Mouse (Mus musculus) limb, embryonic 12.5 days (tissue): Measurements from ENCODE around the gene Cyfip2. TPM values are rescaled to one million over a fixed set of nuclear protein-coding genes. Genes with fewer than 3 reads are reported as not detected.

Experiments
- ATAC-seq: fragments of 200-750 bp; cut with Nextera tagmentation; 2 replicates; pipeline ENCODE4 v1.8.0; 2017; ENCODE audit warnings: low read depth, moderate TSS enrichment; ENCODE audit not compliant: insufficient number of reproducible peaks, insufficient read depth, low FRiP score, low TSS enrichment
- H3K27ac ChIP-seq: fragments of 300-500 bp; sonication (generic); 2 replicates; pipeline ENCODE4 v1.5.1; 2016; ENCODE audit warnings: mild to moderate bottlenecking, moderate library complexity
- H3K27me3 ChIP-seq: fragments of 300-500 bp; sonication (generic); 2 replicates; pipeline ENCODE4 v1.6.1; 2016; ENCODE audit warnings: mild to moderate bottlenecking, moderate library complexity
- H3K36me3 ChIP-seq: fragments of 300-500 bp; sonication (generic); 2 replicates; pipeline ENCODE4 v1.6.1; 2016; ENCODE audit warnings: mild to moderate bottlenecking, moderate library complexity
- H3K4me1 ChIP-seq: fragments of 300-500 bp; sonication (generic); replicated peaks from 2 replicates; pipeline ENCODE4 v1.6.1; 2016
- H3K4me2 ChIP-seq: fragments of 300-500 bp; sonication (generic); 2 replicates; pipeline ENCODE4 v1.6.1; 2016; ENCODE audit warnings: mild to moderate bottlenecking, moderate library complexity
- H3K4me3 ChIP-seq: fragments of 300-500 bp; sonication (generic); replicated peaks from 2 replicates; pipeline ENCODE4 v1.5.1; 2016; ENCODE audit warnings: mild to moderate bottlenecking
- H3K9ac ChIP-seq: fragments of 300-500 bp; sonication (generic); replicated peaks from 2 replicates; pipeline ENCODE4 v1.6.1; 2016; ENCODE audit warnings: mild to moderate bottlenecking, moderate library complexity
- H3K9me3 ChIP-seq: fragments of 300-500 bp; sonication (generic); 2 replicates; pipeline ENCODE4 v1.6.1; 2016; ENCODE audit warnings: mild to moderate bottlenecking, moderate library complexity
- WGBS: fragments of 180-500 bp; shearing (Covaris S2); methylation state at CpG from one replicate; pipeline ENCODE4 v1.1.7; 2016; 5-methylcytosine and 5-hydroxymethylcytosine counted together
- polyA plus RNA-seq: library from polyadenylated mRNA; unstranded; fragments of >200 nt; fragmentation: Nextera tagmentation; extraction: Ambion mirVana; gene quantifications from 2 replicates; pipeline ENCODE4 v1.2.1, GENCODE M21; 2016

Gene Cyfip2
- polyA plus RNA-seq, 1 experiment from 2014 or later = 18.3 TPM

- Histone ChIP-seq H3K4me1 (peaks cover 7% of the 10 kb centered on the region; the same call in 1 of the 2 replicates), H3K4me3 (no peak overlapping the region), H3K27me3 (no peaks in the 10 kb centered on the region), H3K36me3 (peaks cover 18% of the 10 kb centered on the region; the same call in 1 of the 2 replicates), H3K27ac (no peak overlapping the region), H3K9me3 (no peaks in the 10 kb centered on the region), H3K9ac (no peak overlapping the region), H3K4me2 (no peak overlapping the region)
- whole genome bisulfite sequencing = 89% methylated on average over 5 of the region's 5 CpGs
- ATAC-seq = no peak
Observed at GRCm38 (mm10) chr11:46293491-46293890, 19.2 kb downstream of the Cyfip2 start.

- Histone ChIP-seq H3K27me3 (no peaks in the 10 kb centered on the region), H3K4me1 (0 out of 2 replicates have a peak, but pooled peaks cover 4% of the 10 kb centered on the region), H3K27ac (no peak overlapping the region), H3K4me2 (no peak overlapping the region), H3K9ac (no peak overlapping the region), H3K4me3 (no peak overlapping the region), H3K36me3 (peaks cover 21% of the 10 kb centered on the region; the same call in 1 of the 2 replicates), H3K9me3 (no peaks in the 10 kb centered on the region)
- no peak for ATAC-seq
- 47% methylated on average over 10 of the region's 10 CpGs for WGBS
Observed at GRCm38 (mm10) chr11:46290988-46291405, 21.7 kb downstream of the Cyfip2 start.

GRCm38 (mm10) chr11:46289561-46289960 is 23.1 kb downstream of the Cyfip2 start:
- 0 out of 2 replicates have a peak, but pooled peaks cover 4% of the 10 kb centered on the region for H3K4me1 ChIP-seq
- no peaks in the 10 kb centered on the region for H3K27me3 ChIP-seq
- no peak overlapping the region for H3K27ac ChIP-seq
- H3K36me3 ChIP-seq = peaks cover 27% of the 10 kb centered on the region; the same call in 1 of the 2 replicates
- H3K9ac ChIP-seq = no peak overlapping the region
- no peaks in the 10 kb centered on the region for H3K9me3 ChIP-seq
- no peak for ATAC-seq
- no peak overlapping the region for H3K4me2 ChIP-seq
- no peak overlapping the region for H3K4me3 ChIP-seq
- 87% methylated on average over 9 of the region's 9 CpGs for WGBS

GRCm38 (mm10) chr11:46289022-46289421 is 23.6 kb downstream of the Cyfip2 start:
- ATAC-seq = no peak
- H3K27me3 ChIP-seq = no peaks in the 10 kb centered on the region
- 90% methylated on average over 4 of the region's 4 CpGs for WGBS

GRCm38 (mm10) chr11:46288091-46288490 is 24.6 kb downstream of the Cyfip2 start:
- Histone ChIP-seq H3K4me3 (no peak overlapping the region), H3K4me1 (no peaks in the 10 kb centered on the region), H3K36me3 (peaks cover 40% of the 10 kb centered on the region; the same call in 1 of the 2 replicates), H3K27me3 (no peaks in the 10 kb centered on the region), H3K4me2 (no peak overlapping the region), H3K27ac (no peak overlapping the region), H3K9ac (no peak overlapping the region), H3K9me3 (no peaks in the 10 kb centered on the region)
- WGBS = 65% methylated on average over 5 of the region's 5 CpGs
- ATAC-seq = 0 out of 2 replicates have a peak, but pooled peaks have one; percentile 24

More at GRCm38 (mm10) chr11:46289022-46289421, 23.6 kb downstream of the Cyfip2 start:
- H3K27ac ChIP-seq = no peak overlapping the region
- H3K4me2 ChIP-seq = no peak overlapping the region
- H3K36me3 ChIP-seq = peaks cover 31% of the 10 kb centered on the region; the same call in 1 of the 2 replicates
- 0 out of 2 replicates have a peak, but pooled peaks cover 4% of the 10 kb centered on the region for H3K4me1 ChIP-seq
- H3K4me3 ChIP-seq = no peak overlapping the region
- no peak overlapping the region for H3K9ac ChIP-seq
- no peaks in the 10 kb centered on the region for H3K9me3 ChIP-seq

- no peaks in the 10 kb centered on the region for H3K27me3 ChIP-seq
- peaks cover 53% of the 10 kb centered on the region for H3K36me3 ChIP-seq
- H3K9me3 ChIP-seq = no peaks in the 10 kb centered on the region
- ATAC-seq = no peak
- 71% methylated on average over 6 of the region's 6 CpGs for WGBS
- no peak overlapping the region for H3K9ac ChIP-seq
- no peak overlapping the region for H3K4me3 ChIP-seq
- H3K27ac ChIP-seq = no peak overlapping the region
- no peaks in the 10 kb centered on the region for H3K4me1 ChIP-seq
- H3K4me2 ChIP-seq = no peak overlapping the region
Observed at GRCm38 (mm10) chr11:46286803-46287202, 25.9 kb downstream of the Cyfip2 start.

GRCm38 (mm10) chr11:46283800-46284199 is 28.9 kb downstream of the Cyfip2 start:
- Histone ChIP-seq H3K4me2 (no peak overlapping the region), H3K27me3 (no peaks in the 10 kb centered on the region), H3K36me3 (peaks cover 57% of the 10 kb centered on the region), H3K27ac (no peak overlapping the region), H3K9me3 (no peaks in the 10 kb centered on the region), H3K9ac (no peak overlapping the region), H3K4me1 (no peaks in the 10 kb centered on the region), H3K4me3 (no peak overlapping the region)
- ATAC-seq = no peak
- 88% methylated on average over 6 of the region's 6 CpGs for WGBS

GRCm38 (mm10) chr11:46282612-46283011 is 30.0 kb downstream of the Cyfip2 start:
- WGBS = 96% methylated on average over 5 of the region's 5 CpGs
- H3K4me3 ChIP-seq = no peak overlapping the region
- H3K36me3 ChIP-seq = peaks cover 64% of the 10 kb centered on the region
- no peak for ATAC-seq
- no peaks in the 10 kb centered on the region for H3K9me3 ChIP-seq
- H3K9ac ChIP-seq = no peak overlapping the region
- no peaks in the 10 kb centered on the region for H3K27me3 ChIP-seq
- no peak overlapping the region for H3K27ac ChIP-seq
- H3K4me2 ChIP-seq = no peak overlapping the region
- H3K4me1 ChIP-seq = no peaks in the 10 kb centered on the region

- no peaks in the 10 kb centered on the region for H3K4me1 ChIP-seq
- 94% methylated on average over 12 of the region's 12 CpGs for WGBS
- H3K27ac ChIP-seq = no peak overlapping the region
- no peak overlapping the region for H3K4me2 ChIP-seq
- no peaks in the 10 kb centered on the region for H3K27me3 ChIP-seq
- H3K36me3 ChIP-seq = peaks cover 70% of the 10 kb centered on the region
- no peak overlapping the region for H3K4me3 ChIP-seq
- H3K9ac ChIP-seq = no peak overlapping the region
- H3K9me3 ChIP-seq = no peaks in the 10 kb centered on the region
- no peak for ATAC-seq
Observed at GRCm38 (mm10) chr11:46278709-46279108, 34.0 kb downstream of the Cyfip2 start.

GRCm38 (mm10) chr11:46278140-46278539 is 34.5 kb downstream of the Cyfip2 start:
- Histone ChIP-seq H3K4me2 (no peak overlapping the region), H3K36me3 (peaks cover 70% of the 10 kb centered on the region), H3K4me3 (no peak overlapping the region), H3K4me1 (no peaks in the 10 kb centered on the region), H3K27ac (no peak overlapping the region), H3K27me3 (no peaks in the 10 kb centered on the region), H3K9ac (no peak overlapping the region), H3K9me3 (no peaks in the 10 kb centered on the region)
- ATAC-seq = no peak
- 70% methylated on average over 5 of the region's 5 CpGs for WGBS

- Histone ChIP-seq H3K27me3 (0 out of 2 replicates have a peak, but pooled peaks cover 6% of the 10 kb centered on the region), H3K9me3 (no peaks in the 10 kb centered on the region), H3K9ac (no peak overlapping the region), H3K4me3 (no peak overlapping the region), H3K4me2 (no peak overlapping the region), H3K4me1 (no peaks in the 10 kb centered on the region), H3K36me3 (peaks cover 67% of the 10 kb centered on the region), H3K27ac (no peak overlapping the region)
- WGBS = 44% methylated on average over 5 of the region's 5 CpGs
- ATAC-seq = no peak
Observed at GRCm38 (mm10) chr11:46276778-46277177, 35.9 kb downstream of the Cyfip2 start.

- ATAC-seq = no peak
- no peak overlapping the region for H3K27ac ChIP-seq
- no peaks in the 10 kb centered on the region for H3K9me3 ChIP-seq
- WGBS = 93% methylated on average over 8 of the region's 8 CpGs
- no peak overlapping the region for H3K9ac ChIP-seq
- H3K27me3 ChIP-seq = 0 out of 2 replicates have a peak, but pooled peaks cover 6% of the 10 kb centered on the region
- H3K4me1 ChIP-seq = no peaks in the 10 kb centered on the region
- H3K36me3 ChIP-seq = peaks cover 66% of the 10 kb centered on the region
- H3K4me3 ChIP-seq = no peak overlapping the region
- H3K4me2 ChIP-seq = no peak overlapping the region
Observed at GRCm38 (mm10) chr11:46276168-46276567, 36.5 kb downstream of the Cyfip2 start.
